Mouse (Mus musculus) heart, embryonic 14.5 days (tissue): ENCODE measurements at regions not wholly inside any gene's neighbourhood (a gene's known extent, or its start where the extent isn't known, plus 50 kb on each side); places are given as distances from the start of the nearest gene placed in this dataset.

ENCODE experiments used
- ATAC-seq: fragments of 200-750 bp; cut with Nextera tagmentation; 2 replicates; pipeline ENCODE4 v1.8.0; 2017; ENCODE audit warnings: low read depth, moderate TSS enrichment; ENCODE audit not compliant: insufficient number of reproducible peaks, insufficient read depth, low FRiP score
- H3K27ac ChIP-seq, 2 experiments: fragments of 200-500 bp in 1 of 2; fragments of 300-500 bp in 1 of 2; sonication (generic) in 1 of 2; replicated peaks in 1 of 2; 2 replicates each; pipeline ENCODE4 v1.5.1; 2012 to 2014; ENCODE audit warnings: low read depth in 2 of 2, low read length in 2 of 2, control low read depth in 1 of 2, mild to moderate bottlenecking in 1 of 2, mixed read lengths in 1 of 2; ENCODE audit not compliant: control insufficient read depth in 1 of 2, insufficient read depth in 1 of 2
- H3K27me3 ChIP-seq: fragments of 300-500 bp; sonication (generic); 2 replicates; pipeline ENCODE4 v1.6.1; 2014; ENCODE audit warnings: mild to moderate bottlenecking, low read length, control low read depth; ENCODE audit not compliant: control insufficient read depth, insufficient read depth
- H3K36me3 ChIP-seq: fragments of 300-500 bp; sonication (generic); 2 replicates; pipeline ENCODE4 v1.6.1; 2014; ENCODE audit warnings: mild to moderate bottlenecking, control low read depth, low read length, mixed read lengths; ENCODE audit not compliant: control insufficient read depth, insufficient read depth
- H3K4me1 ChIP-seq, 2 experiments: fragments of 200-500 bp in 1 of 2; fragments of 300-500 bp in 1 of 2; sonication (generic) in 1 of 2; 2 replicates each; pipeline ENCODE4 v1.6.1; 2012 to 2014; ENCODE audit warnings: low read length in 2 of 2, control low read depth in 1 of 2, mixed read lengths in 1 of 2; ENCODE audit not compliant: control insufficient read depth in 2 of 2, insufficient read depth in 2 of 2
- H3K4me2 ChIP-seq: fragments of 300-500 bp; sonication (generic); 2 replicates; pipeline ENCODE4 v1.6.1; 2014; ENCODE audit warnings: mild to moderate bottlenecking, low read length
- H3K4me3 ChIP-seq, 2 experiments: fragments of 200-500 bp in 1 of 2; fragments of 300-500 bp in 1 of 2; sonication (generic) in 1 of 2; 2 replicates each; pipeline ENCODE4 v1.5.1; 2012 to 2014; ENCODE audit warnings: low read length in 2 of 2, mild to moderate bottlenecking in 2 of 2, control low read depth in 1 of 2, low read depth in 1 of 2, moderate library complexity in 1 of 2; ENCODE audit not compliant: control insufficient read depth in 1 of 2, insufficient read depth in 1 of 2
- H3K9ac ChIP-seq: fragments of 300-500 bp; sonication (generic); 2 replicates; pipeline ENCODE4 v1.6.1; 2014; ENCODE audit warnings: mild to moderate bottlenecking, low read length
- H3K9me3 ChIP-seq: fragments of 300-500 bp; sonication (generic); 2 replicates; pipeline ENCODE4 v1.6.1; 2016; ENCODE audit warnings: low read length, control low read depth; ENCODE audit not compliant: control insufficient read depth
- WGBS: fragments of 180-500 bp; shearing (Covaris S2); extraction: QIAGEN DNeasy Blood & Tissue Kit; methylation state at CpG from one replicate; pipeline ENCODE4 v1.1.7; 2014; 5-methylcytosine and 5-hydroxymethylcytosine counted together

DNA sequence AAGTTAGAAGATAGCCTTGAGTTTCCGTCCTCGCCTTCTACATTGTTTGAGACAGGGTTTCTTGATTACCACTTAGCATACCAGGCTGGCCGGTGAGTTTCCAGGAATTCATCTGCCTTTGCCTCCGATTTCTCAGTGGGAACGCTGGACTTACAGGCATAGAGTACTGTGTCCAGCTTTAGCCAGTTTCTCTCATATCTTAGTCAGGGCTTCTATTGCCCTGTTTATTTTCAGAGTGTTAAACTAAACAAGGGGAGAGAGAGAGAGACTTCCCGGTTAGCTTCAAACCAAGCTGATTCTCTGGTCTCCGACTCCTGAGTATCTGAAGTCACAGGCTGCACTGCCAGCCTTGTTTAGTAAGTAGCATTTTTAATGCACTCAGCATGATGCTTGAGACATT, 151.4 kb downstream of the Ppp4r2 start:
- WGBS: 29% methylated on average over 7 of the region's 7 CpGs
- H3K27ac ChIP-seq: no peak overlapping the region

DNA sequence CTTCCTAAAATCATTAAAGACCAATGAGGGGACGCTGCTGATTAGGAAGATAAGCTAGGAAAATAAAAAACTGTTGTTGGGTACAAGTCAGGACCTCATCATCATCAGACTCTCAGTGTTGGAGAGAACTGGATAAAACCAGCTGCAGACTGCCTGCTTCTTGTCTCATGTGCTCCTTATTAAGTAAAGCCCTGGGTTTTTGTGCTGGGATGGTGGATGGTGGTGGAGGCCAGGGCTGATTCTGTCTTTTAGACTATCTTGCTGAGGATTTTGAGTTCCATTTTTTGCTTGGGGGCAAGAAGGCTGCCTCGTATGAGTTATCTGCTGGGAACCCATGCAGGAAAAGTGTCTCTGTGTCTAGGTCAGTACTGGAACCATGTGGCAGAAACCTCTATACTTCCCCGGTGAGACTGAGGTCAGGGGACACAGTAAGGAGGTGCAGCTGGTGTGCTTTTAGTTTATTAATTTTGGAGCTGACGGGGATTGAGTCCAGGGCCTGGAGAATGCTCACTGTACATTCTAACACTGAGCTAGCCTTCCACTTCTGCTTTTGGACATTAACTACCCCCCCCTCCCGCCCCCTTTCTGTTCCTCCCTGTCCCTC, 152.0 kb downstream of the Ppp4r2 start:
- Histone ChIP-seq H3K9me3 (no peaks in the 10 kb centered on the region), H3K27ac (no peak overlapping the region), H3K27me3 (no peaks in the 10 kb centered on the region), H3K4me2 (no peak overlapping the region), H3K36me3 (no peaks in the 10 kb centered on the region), H3K4me1 (0 out of 4 replicates have a peak, but pooled peaks cover 0 to 3% of the 10 kb centered on the region in 2 experiments), H3K4me3 (no peak overlapping the region), H3K9ac (no peak overlapping the region)
- no peak for ATAC-seq
- 60% methylated on average over 5 of the region's 5 CpGs for whole genome bisulfite sequencing

More for the DNA sequence above, 151.4 kb downstream of the Ppp4r2 start:
- Histone ChIP-seq H3K9ac (no peak overlapping the region), H3K36me3 (no peaks in the 10 kb centered on the region), H3K27me3 (no peaks in the 10 kb centered on the region), H3K4me1 (0 out of 4 replicates have a peak, but pooled peaks cover 0 to 3% of the 10 kb centered on the region in 2 experiments), H3K4me3 (no peak overlapping the region), H3K4me2 (0 out of 2 replicates have a peak overlapping the region, but pooled peaks have one; percentile 16), H3K9me3 (no peaks in the 10 kb centered on the region)
- ATAC-seq: no peak

DNA sequence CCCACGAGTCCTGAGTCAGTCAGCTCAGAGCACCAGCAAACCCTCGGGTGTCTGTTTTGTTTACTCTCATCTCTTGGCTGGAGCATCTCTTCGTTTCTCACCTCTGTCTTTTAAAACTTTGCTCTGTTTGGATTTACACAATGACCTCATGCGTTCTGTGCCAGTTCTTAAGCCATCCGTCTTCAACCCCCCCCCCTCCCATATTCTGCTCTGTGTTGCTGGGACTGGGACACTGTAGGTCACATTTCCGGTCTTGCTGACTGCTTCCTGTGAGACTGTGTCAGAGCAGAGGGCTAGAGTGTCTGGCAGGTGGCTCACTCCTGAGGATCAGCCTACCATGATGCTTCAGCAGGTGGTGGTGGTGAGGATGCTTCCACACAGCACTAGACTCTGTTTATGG, 155.1 kb downstream of the Ppp4r2 start:
- no peaks in the 10 kb centered on the region for H3K9me3 ChIP-seq
- WGBS: 50% methylated on average over 6 of the region's 6 CpGs

DNA sequence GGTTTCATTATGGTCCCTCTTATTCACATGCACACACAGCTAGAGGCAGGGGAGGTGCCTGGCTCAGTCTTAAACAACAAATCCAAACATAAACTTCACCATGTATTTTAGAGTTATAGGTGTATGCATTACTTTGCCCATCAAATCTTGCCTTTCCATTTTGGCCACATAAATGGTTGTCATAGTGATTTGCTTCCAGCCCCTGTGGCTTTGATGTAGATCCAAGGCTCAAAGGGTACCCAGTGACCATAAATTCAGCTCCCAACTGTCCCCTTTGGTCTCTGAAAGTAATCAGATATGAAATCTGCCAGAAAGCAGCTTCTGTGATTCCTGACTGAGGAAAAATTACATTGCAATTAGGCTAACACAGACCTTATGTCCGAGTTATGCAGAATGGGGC, 160.0 kb downstream of the Ppp4r2 start:
- Histone ChIP-seq H3K27me3 (no peaks in the 10 kb centered on the region), H3K4me3 (no peak overlapping the region), H3K9me3 (no peaks in the 10 kb centered on the region), H3K4me1 (no peaks in the 10 kb centered on the region), H3K36me3 (no peaks in the 10 kb centered on the region), H3K4me2 (no peak overlapping the region), H3K9ac (no peak overlapping the region), H3K27ac (no peak overlapping the region)
- no peak for ATAC-seq
- 86% methylated on average over 1 of the region's 1 CpGs for WGBS

More for the DNA sequence above, 155.1 kb downstream of the Ppp4r2 start:
- no peak for ATAC-seq
- Histone ChIP-seq H3K4me3 (no peak overlapping the region), H3K4me2 (no peak overlapping the region), H3K4me1 (0 out of 4 replicates have a peak, but pooled peaks cover 0 to 3% of the 10 kb centered on the region in 2 experiments), H3K36me3 (no peaks in the 10 kb centered on the region), H3K27me3 (no peaks in the 10 kb centered on the region), H3K27ac (no peak overlapping the region), H3K9ac (no peak overlapping the region)

DNA sequence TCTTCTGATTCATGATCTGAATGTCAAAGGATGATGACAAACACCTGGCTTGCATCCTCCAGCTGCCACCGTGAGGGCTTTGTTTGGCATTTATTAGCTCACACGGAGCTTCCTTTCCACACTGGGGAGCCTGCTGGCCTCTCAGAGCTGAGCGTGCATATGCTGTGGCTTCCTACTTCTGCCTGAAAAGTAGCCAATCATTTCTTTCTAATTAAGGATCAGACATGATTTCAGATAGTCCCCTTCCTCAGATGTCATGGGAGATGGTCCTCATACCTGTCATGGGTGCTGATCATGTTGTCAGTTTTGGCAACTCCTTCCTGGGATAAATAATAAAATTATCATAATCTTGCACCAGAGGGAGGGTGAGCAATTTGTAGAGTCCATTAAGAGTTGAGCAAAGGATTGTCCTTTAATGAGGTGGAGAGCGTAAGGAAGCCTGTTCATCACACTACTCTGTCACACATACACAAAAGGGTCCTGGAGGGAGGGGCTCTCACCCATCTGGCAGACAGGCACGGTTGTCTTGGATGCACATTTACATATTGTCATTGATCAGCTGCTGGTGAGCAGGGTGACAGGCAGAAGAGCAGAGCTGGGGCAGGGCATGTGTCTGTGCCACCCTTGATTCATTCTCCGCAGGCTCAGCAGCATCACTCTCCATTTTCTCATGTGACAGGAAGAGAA, 162.6 kb downstream of the Ppp4r2 start:
- no peaks in the 10 kb centered on the region for H3K9me3 ChIP-seq
- H3K4me2 ChIP-seq: no peak overlapping the region
- no peaks in the 10 kb centered on the region for H3K27me3 ChIP-seq
- no peak overlapping the region for H3K27ac ChIP-seq
- H3K36me3 ChIP-seq: no peaks in the 10 kb centered on the region
- no peaks in the 10 kb centered on the region for H3K4me1 ChIP-seq
- no peak for ATAC-seq
- 54% methylated on average over 6 of the region's 6 CpGs for WGBS
- no peak overlapping the region for H3K9ac ChIP-seq
- H3K4me3 ChIP-seq: no peak overlapping the region

DNA sequence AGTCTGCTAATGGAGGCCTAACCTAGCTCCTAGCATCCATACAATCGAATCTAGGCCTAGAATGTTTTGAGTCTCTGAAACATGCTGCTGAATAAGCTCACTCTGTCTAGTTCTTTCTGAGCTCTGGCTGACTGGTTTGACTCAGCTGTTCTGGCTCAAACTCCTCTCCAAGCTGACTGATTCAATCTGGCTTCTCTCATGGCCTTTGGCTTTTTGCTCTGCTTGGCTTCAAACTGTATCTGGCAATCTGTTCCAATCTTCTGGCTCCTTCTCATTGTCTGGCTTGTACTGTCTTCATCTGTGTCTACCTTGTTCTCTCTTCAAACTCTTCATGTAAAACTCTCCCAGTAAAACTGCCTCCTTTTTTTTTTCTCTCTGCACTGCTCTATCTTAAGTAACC, 164.9 kb downstream of the Ppp4r2 start:
- WGBS: 79% methylated on average over 1 of the region's 1 CpGs

DNA sequence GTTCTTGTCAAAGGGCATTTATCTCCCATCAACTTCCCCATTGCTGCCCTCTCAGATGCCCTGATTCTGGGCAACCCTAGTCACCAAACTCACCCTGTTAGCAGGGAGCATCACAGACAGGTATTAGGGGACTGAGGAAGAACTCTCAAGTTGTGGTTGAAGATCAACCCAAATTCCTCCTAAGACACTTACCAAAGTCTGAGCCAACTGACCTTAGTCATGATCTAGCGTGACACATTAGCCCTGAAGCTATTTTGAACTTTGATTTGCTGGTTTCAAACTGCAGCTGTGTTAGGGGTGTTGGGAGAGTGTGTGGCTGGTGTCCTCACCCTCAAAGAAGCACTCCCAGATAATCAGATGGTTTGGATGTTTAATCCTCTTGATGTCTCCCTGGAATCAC, 170.5 kb downstream of the Ppp4r2 start:
- no peaks in the 10 kb centered on the region for H3K9me3 ChIP-seq
- no peaks in the 10 kb centered on the region for H3K36me3 ChIP-seq
- no peaks in the 10 kb centered on the region for H3K4me1 ChIP-seq
- H3K4me3 ChIP-seq: no peak overlapping the region
- no peaks in the 10 kb centered on the region for H3K27me3 ChIP-seq
- H3K9ac ChIP-seq: no peak overlapping the region
- no peak for ATAC-seq
- H3K4me2 ChIP-seq: no peak overlapping the region
- H3K27ac ChIP-seq: no peak overlapping the region
- 89% methylated on average over 1 of the region's 1 CpGs for WGBS

More for the DNA sequence above, 164.9 kb downstream of the Ppp4r2 start:
- no peak overlapping the region for H3K27ac ChIP-seq
- H3K9ac ChIP-seq: no peak overlapping the region
- no peak overlapping the region for H3K4me3 ChIP-seq
- no peaks in the 10 kb centered on the region for H3K9me3 ChIP-seq
- no peaks in the 10 kb centered on the region for H3K27me3 ChIP-seq
- no peak for ATAC-seq
- no peaks in the 10 kb centered on the region for H3K36me3 ChIP-seq
- H3K4me2 ChIP-seq: no peak overlapping the region
- no peaks in the 10 kb centered on the region for H3K4me1 ChIP-seq
